Mouse (Mus musculus) cortical plate, adult 2 months (tissue): ENCODE results near the gene C2. TPM values are rescaled to one million over a fixed set of nuclear protein-coding genes. Genes with fewer than 3 reads are reported as not detected.
"Not testable (repeated sequence)": the region's sequence is repeated elsewhere in the genome, so short reads cannot be mapped to it uniquely, and the experiment has no call there.

Source experiments
- H3K27ac ChIP-seq: fragments of 200-500 bp; 2 replicates; pipeline ENCODE4 v1.5.1; 2012; ENCODE audit warnings: low read length, control low read depth, inconsistent platforms; ENCODE audit not compliant: insufficient read depth
- H3K4me1 ChIP-seq: fragments of 200-500 bp; 2 replicates; pipeline ENCODE4 v1.6.1; 2011; ENCODE audit warnings: low read length; ENCODE audit not compliant: control insufficient read depth, insufficient read depth
- H3K4me3 ChIP-seq: fragments of 200-500 bp; 2 replicates; pipeline ENCODE4 v1.5.1; 2011; ENCODE audit warnings: mild to moderate bottlenecking, low read length, control low read depth; ENCODE audit not compliant: insufficient read depth
- CTCF ChIP-seq: fragments of 200-500 bp; IDR thresholded peaks from 2 replicates; pipeline ENCODE4 v1.5.1; 2011; ENCODE audit warnings: mild to moderate bottlenecking, control low read depth, low read length; ENCODE audit not compliant: insufficient read depth; ENCODE audit errors: extremely low read depth
- POLR2A ChIP-seq: fragments of 200-500 bp; IDR thresholded peaks from 2 replicates; pipeline ENCODE4 v1.6.1; 2011; ENCODE audit warnings: mild to moderate bottlenecking, low read length, control low read depth; ENCODE audit not compliant: insufficient read depth; ENCODE audit errors: extremely low read depth
- polyA plus RNA-seq: library from polyadenylated mRNA; depleted of rRNA; stranded (reverse); fragments of >200 nt; gene quantifications from 2 replicates; pipeline ENCODE4 v1.2.3, GENCODE M21; 2012

The C2 gene
- polyA plus RNA-seq, 1 experiment: 3.2 TPM

- Histone ChIP-seq H3K4me3 (no peak within 1 kb of the TSS), H3K4me1 (no peaks in the 10 kb centered on the region), H3K27ac (no peak within 1 kb of the TSS)
- no peak for TF ChIP-seq CTCF
- no peak for TF ChIP-seq POLR2A
Observed at GRCm38 (mm10) chr17:34913930-34914665, 16.0 kb upstream of the C2 start, which contains the start of gene Slc44a4. Gene Slc44a4, plus strand, starts transcription at chr17:34914466.

- Histone ChIP-seq H3K4me1 (no peaks in the 10 kb centered on the region), H3K27ac (no peak overlapping the region), H3K4me3 (no peak overlapping the region)
- no peak for TF ChIP-seq POLR2A
- TF ChIP-seq CTCF: peak; percentile 76
Observed at GRCm38 (mm10) chr17:34911945-34912351, 13.9 kb upstream of the C2 start.

GRCm38 (mm10) chr17:34910982-34911381, 12.9 kb upstream of the C2 start:
- Histone ChIP-seq H3K4me1 (no peaks in the 10 kb centered on the region), H3K27ac (no peak overlapping the region), H3K4me3 (no peak overlapping the region)
- TF ChIP-seq POLR2A (no peak), CTCF (no peak)

- Histone ChIP-seq H3K4me1 (no peaks in the 10 kb centered on the region; the same call in 1 of the 2 replicates), H3K4me3 (no peak overlapping the region), H3K27ac (no peak overlapping the region)
- TF ChIP-seq POLR2A (no peak), CTCF (no peak)
Observed at GRCm38 (mm10) chr17:34902895-34903294, 4.8 kb upstream of the C2 start.

GRCm38 (mm10) chr17:34901948-34902347, 3.9 kb upstream of the C2 start:
- not testable (repeated sequence) for H3K4me3 ChIP-seq, H3K27ac ChIP-seq, H3K4me1 ChIP-seq

- H3K27ac ChIP-seq, H3K4me3 ChIP-seq, H3K4me1 ChIP-seq: not testable (repeated sequence)
Observed at GRCm38 (mm10) chr17:34900826-34901225, 2.8 kb upstream of the C2 start.

- Histone ChIP-seq H3K4me3 (peak overlapping the region; percentile 53), H3K27ac (no peak overlapping the region), H3K4me1 (peaks cover 3% of the 10 kb centered on the region; the same call in 1 of the 2 replicates)
- TF ChIP-seq POLR2A (no peak), CTCF (no peak)
Observed at GRCm38 (mm10) chr17:34899890-34900243, 1.8 kb upstream of the C2 start.

GRCm38 (mm10) chr17:34899053-34899889, 1.2 kb upstream of the C2 start:
- Histone ChIP-seq H3K27ac (peak overlapping the region; percentile 79), H3K4me1 (peaks cover 3% of the 10 kb centered on the region; the same call in 1 of the 2 replicates), H3K4me3 (peak overlapping the region; percentile 53)
- TF ChIP-seq CTCF (no peak), POLR2A (no peak)

GRCm38 (mm10) chr17:34898706-34899052, 614 bp upstream of the C2 start:
- Histone ChIP-seq H3K4me1 (peaks cover 3% of the 10 kb centered on the region; the same call in 1 of the 2 replicates), H3K27ac (no peak overlapping the region)
- TF ChIP-seq CTCF (no peak), POLR2A (no peak)

GRCm38 (mm10) chr17:34897373-34898159, 499 bp downstream of the C2 start:
- H3K4me1 ChIP-seq: peaks cover 3% of the 10 kb centered on the region; the same call in 1 of the 2 replicates
- H3K4me3 ChIP-seq: peak overlapping the region; percentile 53
- TF ChIP-seq POLR2A (no peak), CTCF (no peak)
- H3K27ac ChIP-seq: peak overlapping the region; percentile 84; the same call in 1 of the 2 replicates

More at GRCm38 (mm10) chr17:34898706-34899052, 614 bp upstream of the C2 start:
- peak overlapping the region; percentile 53 for H3K4me3 ChIP-seq
